Mouse (Mus musculus) limb, embryonic 14.5 days (tissue): ENCODE data around the gene Tdp1. TPM values are rescaled to one million over a fixed set of nuclear protein-coding genes. Genes with fewer than 3 reads are reported as not detected.

ENCODE experiments used
- ATAC-seq: fragments of 200-750 bp; cut with Nextera tagmentation; 2 replicates; pipeline ENCODE4 v1.8.0; 2017; ENCODE audit warnings: low read depth, moderate number of reproducible peaks, moderate TSS enrichment; ENCODE audit not compliant: low FRiP score
- DNase-seq: peaks from one replicate; pipeline ENCODE4 v3.0.0-alpha.2; 2015; ENCODE audit warnings: low spot score
- H3K27ac ChIP-seq: fragments of 300-500 bp; sonication (generic); replicated peaks from 2 replicates; pipeline ENCODE4 v1.5.1; 2014; ENCODE audit warnings: low read depth, mild to moderate bottlenecking, low read length, moderate library complexity, mixed read lengths
- H3K27me3 ChIP-seq: fragments of 300-500 bp; sonication (generic); 2 replicates; pipeline ENCODE4 v1.6.1; 2014; ENCODE audit warnings: low read length, mixed read lengths; ENCODE audit not compliant: control insufficient read depth, insufficient read depth
- H3K36me3 ChIP-seq: fragments of 300-500 bp; sonication (generic); 2 replicates; pipeline ENCODE4 v1.6.1; 2014; ENCODE audit warnings: mild to moderate bottlenecking, low read length, moderate library complexity, mixed read lengths; ENCODE audit not compliant: control insufficient read depth, insufficient read depth
- H3K4me1 ChIP-seq: fragments of 300-500 bp; sonication (generic); 2 replicates; pipeline ENCODE4 v1.6.1; 2014; ENCODE audit warnings: antibody characterized with exemption, low read length, mixed read lengths; ENCODE audit not compliant: control insufficient read depth, insufficient read depth
- H3K4me2 ChIP-seq: fragments of 300-500 bp; sonication (generic); replicated peaks from 2 replicates; pipeline ENCODE4 v1.6.1; 2014; ENCODE audit warnings: low read depth, mild to moderate bottlenecking, low read length, moderate library complexity; ENCODE audit not compliant: severe bottlenecking
- H3K4me3 ChIP-seq: fragments of 300-500 bp; sonication (generic); replicated peaks from 2 replicates; pipeline ENCODE4 v1.5.1; 2014; ENCODE audit warnings: low read length
- H3K9ac ChIP-seq: fragments of 300-500 bp; sonication (generic); 2 replicates; pipeline ENCODE4 v1.6.1; 2014; ENCODE audit warnings: mild to moderate bottlenecking, low read depth, low read length, moderate library complexity; ENCODE audit not compliant: severe bottlenecking
- H3K9me3 ChIP-seq: fragments of 300-500 bp; sonication (generic); 2 replicates; pipeline ENCODE4 v1.6.1; 2016; ENCODE audit warnings: low read length; ENCODE audit not compliant: control insufficient read depth
- POLR2A ChIP-seq: fragments of 200-500 bp; IDR thresholded peaks from 2 replicates; pipeline ENCODE4 v1.8.0; 2012; ENCODE audit warnings: inconsistent platforms, mild to moderate bottlenecking, moderate library complexity, borderline replicate concordance; ENCODE audit not compliant: insufficient read depth, insufficient read length; ENCODE audit errors: extremely low read depth
- WGBS: fragments of 180-500 bp; shearing (Covaris S2); extraction: QIAGEN DNeasy Blood & Tissue Kit; methylation state at CpG from one replicate; pipeline ENCODE4 v1.1.7; 2014; 5-methylcytosine and 5-hydroxymethylcytosine counted together
- polyA plus RNA-seq, 2 experiments: library from polyadenylated mRNA; depleted of rRNA in 1 of 2; stranded (reverse) in 1 of 2; unstranded in 1 of 2; fragments of >200 nt; fragmentation: Nextera tagmentation in 1 of 2; extraction: Ambion mirVana in 1 of 2; gene quantifications; 2 replicates each; pipeline versions ENCODE4 v1.2.1 to v1.2.3; 2012 to 2014

Gene Tdp1
- polyA plus RNA-seq, 2 experiments: 42.1 to 47.8 TPM

DNA sequence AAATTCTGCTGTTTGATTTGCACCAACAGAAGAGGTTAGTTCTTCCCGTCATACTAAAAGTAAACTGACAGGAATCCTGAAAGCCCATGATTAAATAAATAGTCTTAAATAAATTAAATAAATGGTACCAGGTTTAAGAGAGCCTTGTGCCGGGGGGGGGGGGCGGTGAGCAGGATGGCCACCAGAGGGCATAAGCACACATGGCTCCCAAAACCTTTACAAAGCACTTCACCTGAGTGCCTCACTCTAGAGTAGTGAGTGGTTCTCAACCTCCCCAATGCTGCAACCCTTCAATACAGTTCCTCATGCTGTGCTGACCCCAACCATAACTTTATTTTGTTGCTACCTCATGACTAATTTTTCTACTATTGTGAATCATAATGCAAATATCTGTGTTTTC lies 15.7 kb downstream of the Tdp1 start:
- TF ChIP-seq POLR2A: no peak
- ATAC-seq (no peak), DNase-seq (no peak)
- Histone ChIP-seq H3K9ac (no peak overlapping the region), H3K27me3 (no peaks in the 10 kb centered on the region), H3K36me3 (peaks cover 64% of the 10 kb centered on the region), H3K4me2 (no peak overlapping the region), H3K27ac (no peak overlapping the region), H3K4me3 (no peak overlapping the region), H3K4me1 (no peaks in the 10 kb centered on the region), H3K9me3 (no peaks in the 10 kb centered on the region)
- WGBS: 79% methylated on average over 1 of the region's 3 CpGs

DNA sequence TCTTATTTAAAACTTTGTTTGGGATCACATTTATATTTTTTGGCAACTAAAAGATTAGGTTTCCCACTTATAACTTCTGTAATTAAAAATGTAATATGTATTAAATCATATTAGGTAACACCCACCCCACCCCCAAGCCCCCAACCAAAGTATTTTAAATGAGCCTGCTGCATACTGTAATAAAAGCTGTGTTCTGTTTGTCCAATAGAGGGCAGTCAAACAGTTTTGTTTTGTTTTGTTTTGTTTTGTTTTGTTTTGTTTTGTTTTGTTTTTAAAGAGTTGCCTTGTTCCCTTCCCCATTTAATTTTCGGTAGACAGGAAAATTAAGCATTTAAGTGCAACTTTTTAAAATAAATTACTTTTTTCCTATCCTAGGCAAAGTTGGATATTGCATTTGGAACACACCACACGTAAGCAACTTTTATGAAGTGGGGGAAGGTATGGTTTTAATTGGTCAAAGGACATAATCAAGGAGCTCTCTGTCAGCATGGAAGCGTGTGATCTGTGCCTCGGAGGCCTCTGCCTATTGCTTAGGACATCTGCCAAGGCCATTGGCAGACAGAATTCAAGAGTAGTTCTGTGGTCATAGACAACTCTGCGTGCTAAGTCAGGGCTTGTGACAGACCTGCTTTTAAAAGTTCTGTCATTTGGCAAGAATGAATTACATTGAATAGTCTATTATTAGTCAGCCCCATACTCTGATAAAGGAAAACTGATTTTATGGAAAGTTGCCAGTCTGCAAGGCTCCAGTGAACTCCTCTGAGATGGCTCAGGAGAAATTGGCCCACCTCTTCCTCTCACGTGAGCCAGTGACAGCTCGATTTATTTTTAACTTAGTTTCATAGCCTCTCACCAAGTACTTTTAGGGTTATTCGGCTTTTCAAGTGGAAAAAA lies 17.9 kb downstream of the Tdp1 start:
- no peak overlapping the region for H3K27ac ChIP-seq
- 78% methylated on average over 8 of the region's 8 CpGs for WGBS

DNA sequence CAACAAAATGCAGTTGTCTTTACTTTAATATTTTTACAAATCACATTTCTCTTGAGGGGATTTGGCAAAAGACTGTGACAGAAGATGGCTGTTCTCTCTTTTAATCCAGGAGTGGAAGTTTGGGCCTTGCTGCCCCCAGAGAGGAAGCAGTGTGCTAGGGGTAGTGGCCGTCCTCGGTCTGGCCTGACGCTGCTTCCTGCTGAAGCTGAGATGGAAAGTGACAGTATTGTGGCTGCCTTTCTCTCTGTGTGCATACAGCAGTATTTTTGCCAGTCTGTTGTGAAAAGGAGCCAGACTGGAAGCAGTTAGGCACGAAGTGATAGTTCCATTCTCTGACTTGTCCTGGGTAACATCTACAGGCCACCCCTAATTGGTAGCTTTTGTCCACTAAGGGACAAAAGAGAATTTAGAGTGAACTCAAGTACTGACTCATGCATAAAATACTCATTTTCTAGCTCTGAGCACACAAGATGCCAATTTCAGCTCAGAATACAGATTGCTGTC lies 18.6 kb downstream of the Tdp1 start:
- Histone ChIP-seq H3K9me3 (no peaks in the 10 kb centered on the region), H3K4me1 (no peaks in the 10 kb centered on the region), H3K9ac (no peak overlapping the region), H3K27me3 (no peaks in the 10 kb centered on the region), H3K27ac (no peak overlapping the region), H3K36me3 (peaks cover 70% of the 10 kb centered on the region), H3K4me3 (no peak overlapping the region), H3K4me2 (no peak overlapping the region)
- DNase-seq (no peak), ATAC-seq (no peak)
- WGBS: 93% methylated on average over 4 of the region's 4 CpGs
- no peak for TF ChIP-seq POLR2A

More for the DNA sequence above, 17.9 kb downstream of the Tdp1 start:
- H3K36me3 ChIP-seq: peaks cover 66% of the 10 kb centered on the region
- no peak overlapping the region for H3K9ac ChIP-seq
- no peak overlapping the region for H3K4me3 ChIP-seq
- no peaks in the 10 kb centered on the region for H3K27me3 ChIP-seq
- no peak for DNase-seq
- ATAC-seq: no peak
- TF ChIP-seq POLR2A: no peak
- H3K4me2 ChIP-seq: no peak overlapping the region
- no peaks in the 10 kb centered on the region for H3K9me3 ChIP-seq
- no peaks in the 10 kb centered on the region for H3K4me1 ChIP-seq

DNA sequence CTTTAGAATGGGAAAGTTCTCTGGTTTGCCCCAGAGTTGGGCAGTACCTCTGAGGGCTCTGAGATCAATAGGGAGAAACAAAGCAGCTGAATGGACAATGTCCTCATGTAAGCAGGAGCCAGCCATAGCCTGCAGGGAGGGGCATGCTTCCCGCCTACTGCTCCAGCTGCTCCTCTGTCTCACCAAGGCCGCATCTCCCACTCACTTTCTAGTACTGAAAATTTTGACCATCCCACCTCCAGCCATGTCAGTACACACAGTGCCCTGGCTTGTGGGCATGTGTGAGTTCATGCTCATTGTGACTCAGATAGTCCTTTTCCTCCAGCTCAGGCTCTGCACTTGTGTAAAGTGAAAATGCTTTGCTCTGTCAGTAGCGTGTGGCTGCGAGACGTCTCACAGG lies 20.2 kb downstream of the Tdp1 start:
- no peak overlapping the region for H3K4me2 ChIP-seq
- no peak for TF ChIP-seq POLR2A
- 93% methylated on average over 5 of the region's 5 CpGs for WGBS
- ATAC-seq: no peak
- no peaks in the 10 kb centered on the region for H3K4me1 ChIP-seq
- H3K9me3 ChIP-seq: no peaks in the 10 kb centered on the region
- H3K27me3 ChIP-seq: no peaks in the 10 kb centered on the region
- no peak overlapping the region for H3K27ac ChIP-seq
- no peak overlapping the region for H3K4me3 ChIP-seq
- no peak for DNase-seq
- no peak overlapping the region for H3K9ac ChIP-seq
- peaks cover 70% of the 10 kb centered on the region for H3K36me3 ChIP-seq

DNA sequence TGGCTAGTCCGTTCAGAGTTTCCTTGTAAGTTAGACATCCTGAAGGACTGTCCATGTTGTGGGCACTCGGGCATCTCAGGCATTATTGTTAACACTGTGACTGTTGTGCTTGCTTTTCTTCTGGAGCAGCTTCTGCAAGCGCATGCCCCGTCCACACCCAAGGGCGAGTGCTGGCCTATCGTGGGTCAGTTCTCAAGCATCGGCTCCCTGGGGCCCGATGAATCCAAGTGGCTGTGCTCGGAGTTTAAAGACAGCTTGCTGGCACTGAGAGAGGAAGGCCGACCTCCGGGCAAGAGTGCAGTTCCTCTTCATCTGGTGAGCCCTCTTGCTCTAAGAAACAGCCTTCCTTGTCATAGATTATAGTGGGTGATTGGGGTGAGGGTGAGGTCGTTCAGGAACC lies 27.1 kb downstream of the Tdp1 start:
- no peak for TF ChIP-seq POLR2A

More for the DNA sequence above, 27.1 kb downstream of the Tdp1 start:
- Histone ChIP-seq H3K9me3 (no peaks in the 10 kb centered on the region), H3K36me3 (peaks cover 69% of the 10 kb centered on the region), H3K9ac (no peak overlapping the region), H3K4me3 (no peak overlapping the region), H3K27ac (no peak overlapping the region), H3K4me2 (no peak overlapping the region), H3K27me3 (no peaks in the 10 kb centered on the region), H3K4me1 (no peaks in the 10 kb centered on the region)
- DNase-seq (no peak), ATAC-seq (no peak)
- 84% methylated on average over 12 of the region's 12 CpGs for WGBS
